Mouse (Mus musculus): ENCODE measurements at regions not wholly inside any gene's neighbourhood (a gene's known extent, or its start where the extent isn't known, plus 50 kb on each side); places are given as distances from the start of the nearest gene placed in this dataset.

- TF ChIP-seq POLR2A (IDR thresholded peaks at IDR 0.05; ENCODE audit: borderline replicate concordance, insufficient read depth, low read length) (no peak), CTCF (IDR thresholded peaks at IDR 0.05; ENCODE audit: borderline replicate concordance, insufficient read depth, low read depth, low read length) (no peak)
Observed at GRCm38 (mm10) chr9:86961663-86962062, 53.7 kb upstream of the Ripply2 start.

Measured in cerebellum, adult 2 months (tissue).